Mouse (Mus musculus): ENCODE data around the gene Glrp1. TPM values are rescaled to one million over a fixed set of nuclear protein-coding genes. Genes with fewer than 3 reads are reported as not detected.
A peak's percentile ranks its signal among the peaks of the same experiment; 100 is the strongest.

The Glrp1 gene
- total and polyA plus RNA-seq, 3 experiments, result 0.08 to 0.16 TPM; not detected in 1

GRCm38 (mm10) chr1:88526161-88526560 is 16.3 kb upstream of the Glrp1 start:
- intact Hi-C loops (cut with DNase I), result no loop called here
- Histone ChIP-seq H3K27ac (no peak overlapping the region), H3K9ac (ENCODE audit: low read depth, low read length) (no peak overlapping the region), H3K27me3 (ENCODE audit: control insufficient read depth, insufficient read depth, low read length) (no peaks in the 10 kb centered on the region), H3K4me1 (ENCODE audit: control insufficient read depth, insufficient read depth, low read length) (no peaks in the 10 kb centered on the region), H3K36me3 (ENCODE audit: control insufficient read depth, insufficient read depth, low read length) (no peaks in the 10 kb centered on the region), H3K4me3 (no peak overlapping the region), H3K79me2 (replicated peaks; ENCODE audit: control insufficient read depth, insufficient read depth, low read length) (no peaks in the 10 kb centered on the region)
- DNase-seq, result no peak
- WGBS, result 34% methylated on average over 6 of the region's 6 CpGs
- TF ChIP-seq POLR2A (IDR thresholded peaks at IDR 0.05; ENCODE audit: insufficient read depth, low read depth, low read length) (no peak), CTCF (IDR thresholded peaks at IDR 0.05) (no peak), EP300 (IDR thresholded peaks at IDR 0.05; ENCODE audit: insufficient read depth, low read depth, low read length) (no peak)

- 42% methylated on average over 3 of the region's 3 CpGs for WGBS
- Histone ChIP-seq H3K79me2 (replicated peaks; ENCODE audit: control insufficient read depth, insufficient read depth, low read length) (no peaks in the 10 kb centered on the region), H3K27me3 (ENCODE audit: control insufficient read depth, insufficient read depth, low read length) (no peaks in the 10 kb centered on the region), H3K36me3 (ENCODE audit: control insufficient read depth, insufficient read depth, low read length) (no peaks in the 10 kb centered on the region), H3K4me1 (ENCODE audit: control insufficient read depth, insufficient read depth, low read length) (no peaks in the 10 kb centered on the region), H3K4me3 (no peak overlapping the region), H3K9ac (ENCODE audit: low read depth, low read length) (no peak overlapping the region), H3K27ac (no peak overlapping the region)
- no peak for DNase-seq
- no peak for TF ChIP-seq POLR2A (IDR thresholded peaks at IDR 0.05; ENCODE audit: insufficient read depth, low read depth, low read length)
- no peak for TF ChIP-seq EP300 (IDR thresholded peaks at IDR 0.05; ENCODE audit: insufficient read depth, low read depth, low read length)
- TF ChIP-seq CTCF (IDR thresholded peaks at IDR 0.05), result no peak
- intact Hi-C loops (cut with DNase I), result no loop called here
These were observed 15.8 kb upstream of the Glrp1 start for GRCm38 (mm10) chr1:88525622-88526021.

DNA sequence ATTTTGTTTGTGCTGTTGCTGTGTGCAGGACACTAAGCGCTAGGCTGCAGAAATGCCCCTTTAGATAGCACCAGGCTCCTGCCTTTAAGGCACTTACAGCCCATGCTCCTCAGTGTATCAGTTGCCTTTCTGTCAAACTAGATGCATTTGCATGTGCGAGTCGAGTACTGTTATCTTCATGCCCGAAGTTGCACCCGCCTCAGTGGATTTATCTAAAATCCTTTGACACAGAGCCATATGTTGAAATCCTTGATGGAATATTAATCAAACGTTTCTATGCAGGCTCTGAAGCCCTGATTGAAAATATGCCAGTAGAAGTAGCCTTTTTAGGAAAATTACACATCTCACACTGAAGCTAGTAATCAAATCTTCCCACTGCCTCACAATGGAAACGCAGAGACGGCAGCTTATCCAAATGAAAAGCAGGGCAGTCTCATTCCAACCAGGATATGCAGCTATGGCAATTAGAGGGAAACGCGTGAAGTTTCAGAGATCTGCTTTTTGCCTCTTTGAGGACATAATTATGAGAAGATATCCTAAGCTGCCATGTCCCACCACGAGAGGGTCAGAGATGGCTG is 11.4 kb upstream of the Glrp1 start:
- no peaks in the 10 kb centered on the region for H3K79me2 ChIP-seq (replicated peaks; ENCODE audit: control insufficient read depth, insufficient read depth, low read length)
- WGBS, result 61% methylated on average over 11 of the region's 11 CpGs
- no peak for TF ChIP-seq CTCF (IDR thresholded peaks at IDR 0.05)
- no peak for TF ChIP-seq EP300 (IDR thresholded peaks at IDR 0.05; ENCODE audit: insufficient read depth, low read depth, low read length)
- TF ChIP-seq POLR2A (IDR thresholded peaks at IDR 0.05; ENCODE audit: insufficient read depth, low read depth, low read length), result no peak
- no peaks in the 10 kb centered on the region for H3K36me3 ChIP-seq (ENCODE audit: control insufficient read depth, insufficient read depth, low read length)
- no peaks in the 10 kb centered on the region for H3K27me3 ChIP-seq (ENCODE audit: control insufficient read depth, insufficient read depth, low read length)
- no peak overlapping the region for H3K9ac ChIP-seq (ENCODE audit: low read depth, low read length)
- no peaks in the 10 kb centered on the region for H3K4me1 ChIP-seq (ENCODE audit: control insufficient read depth, insufficient read depth, low read length)
- intact Hi-C loops (cut with DNase I), result no loop called here
- H3K27ac ChIP-seq, result no peak overlapping the region
- no peak for DNase-seq
- no peak overlapping the region for H3K4me3 ChIP-seq

- TF ChIP-seq CTCF (IDR thresholded peaks at IDR 0.05) (no peak), POLR2A (IDR thresholded peaks at IDR 0.05; ENCODE audit: insufficient read depth, low read depth, low read length) (no peak), EP300 (IDR thresholded peaks at IDR 0.05; ENCODE audit: insufficient read depth, low read depth, low read length) (no peak)
- H3K27ac ChIP-seq, result no peak overlapping the region
- 79% methylated on average over 5 of the region's 5 CpGs for WGBS
- no peaks in the 10 kb centered on the region for H3K79me2 ChIP-seq (replicated peaks; ENCODE audit: control insufficient read depth, insufficient read depth, low read length)
- no peaks in the 10 kb centered on the region for H3K27me3 ChIP-seq (ENCODE audit: control insufficient read depth, insufficient read depth, low read length)
- H3K4me1 ChIP-seq (ENCODE audit: control insufficient read depth, insufficient read depth, low read length), result no peaks in the 10 kb centered on the region
- no peak overlapping the region for H3K4me3 ChIP-seq
- no peaks in the 10 kb centered on the region for H3K36me3 ChIP-seq (ENCODE audit: control insufficient read depth, insufficient read depth, low read length)
- intact Hi-C loops (cut with DNase I), result no loop called here
- DNase-seq, result no peak
- no peak overlapping the region for H3K9ac ChIP-seq (ENCODE audit: low read depth, low read length)
These were observed 3.7 kb upstream of the Glrp1 start for GRCm38 (mm10) chr1:88513613-88514012.

GRCm38 (mm10) chr1:88507886-88508285 is 2.0 kb downstream of the Glrp1 start:
- H3K79me2 ChIP-seq (replicated peaks; ENCODE audit: control insufficient read depth, insufficient read depth, low read length), result no peaks in the 10 kb centered on the region
- H3K27ac ChIP-seq, result no peak overlapping the region
- H3K4me1 ChIP-seq (ENCODE audit: control insufficient read depth, insufficient read depth, low read length), result no peaks in the 10 kb centered on the region
- intact Hi-C loops (cut with DNase I), result no loop called here
- H3K4me3 ChIP-seq, result no peak overlapping the region
- 97% methylated on average over 8 of the region's 8 CpGs for WGBS
- no peaks in the 10 kb centered on the region for H3K36me3 ChIP-seq (ENCODE audit: control insufficient read depth, insufficient read depth, low read length)
- no peak for DNase-seq
- no peaks in the 10 kb centered on the region for H3K27me3 ChIP-seq (ENCODE audit: control insufficient read depth, insufficient read depth, low read length)
- TF ChIP-seq POLR2A (IDR thresholded peaks at IDR 0.05; ENCODE audit: insufficient read depth, low read depth, low read length), result no peak
- TF ChIP-seq EP300 (IDR thresholded peaks at IDR 0.05; ENCODE audit: insufficient read depth, low read depth, low read length), result no peak
- TF ChIP-seq CTCF (IDR thresholded peaks at IDR 0.05), result no peak
- no peak overlapping the region for H3K9ac ChIP-seq (ENCODE audit: low read depth, low read length)

GRCm38 (mm10) chr1:88507214-88507613 is 2.7 kb downstream of the Glrp1 start:
- no peak overlapping the region for H3K4me3 ChIP-seq
- TF ChIP-seq EP300 (IDR thresholded peaks at IDR 0.05; ENCODE audit: insufficient read depth, low read depth, low read length) (no peak), POLR2A (IDR thresholded peaks at IDR 0.05; ENCODE audit: insufficient read depth, low read depth, low read length) (no peak), CTCF (IDR thresholded peaks at IDR 0.05) (no peak)
- no peaks in the 10 kb centered on the region for H3K36me3 ChIP-seq (ENCODE audit: control insufficient read depth, insufficient read depth, low read length)
- peak in 1 of 2 experiments; percentile 7 for DNase-seq
- no peaks in the 10 kb centered on the region for H3K27me3 ChIP-seq (ENCODE audit: control insufficient read depth, insufficient read depth, low read length)
- no peak overlapping the region for H3K27ac ChIP-seq
- no peaks in the 10 kb centered on the region for H3K79me2 ChIP-seq (replicated peaks; ENCODE audit: control insufficient read depth, insufficient read depth, low read length)
- WGBS, result 47% methylated on average over 5 of the region's 5 CpGs
- H3K9ac ChIP-seq (ENCODE audit: low read depth, low read length), result no peak overlapping the region
- intact Hi-C loops (cut with DNase I), result no loop called here
- no peaks in the 10 kb centered on the region for H3K4me1 ChIP-seq (ENCODE audit: control insufficient read depth, insufficient read depth, low read length)
